Mouse (Mus musculus) limb, embryonic 11.5 days (tissue): ENCODE results near the gene Six3. TPM values are rescaled to one million over a fixed set of nuclear protein-coding genes. Genes with fewer than 3 reads are reported as not detected.
A peak's percentile ranks its signal among the peaks of the same experiment; 100 is the strongest.

Source experiments
- ATAC-seq: fragments of 200-750 bp; cut with Nextera tagmentation; 2 replicates; pipeline ENCODE4 v1.8.0; 2017; ENCODE audit warnings: low read depth; ENCODE audit not compliant: insufficient number of reproducible peaks, low FRiP score, low TSS enrichment
- DNase-seq: peaks from one replicate; pipeline ENCODE4 v3.0.0-alpha.2; 2015; ENCODE audit warnings: low spot score
- H3K27ac ChIP-seq: fragments of 300-500 bp; sonication (generic); replicated peaks from 2 replicates; pipeline ENCODE4 v1.5.1; 2014; ENCODE audit warnings: low read depth, mild to moderate bottlenecking, low read length
- H3K27me3 ChIP-seq: fragments of 300-500 bp; sonication (generic); 2 replicates; pipeline ENCODE4 v1.6.1; 2014; ENCODE audit warnings: mild to moderate bottlenecking, low read length, mixed read lengths; ENCODE audit not compliant: control insufficient read depth, insufficient read depth
- H3K36me3 ChIP-seq: fragments of 300-500 bp; sonication (generic); 2 replicates; pipeline ENCODE4 v1.6.1; 2014; ENCODE audit warnings: mild to moderate bottlenecking, low read length, moderate library complexity, mixed read lengths; ENCODE audit not compliant: control insufficient read depth, insufficient read depth
- H3K4me1 ChIP-seq: fragments of 300-500 bp; sonication (generic); 2 replicates; pipeline ENCODE4 v1.6.1; 2014; ENCODE audit warnings: low read length, mixed read lengths; ENCODE audit not compliant: control insufficient read depth, insufficient read depth
- H3K4me2 ChIP-seq: fragments of 300-500 bp; sonication (generic); 2 replicates; pipeline ENCODE4 v1.6.1; 2014; ENCODE audit warnings: low read depth, mild to moderate bottlenecking, moderate library complexity; ENCODE audit not compliant: severe bottlenecking
- H3K4me3 ChIP-seq: fragments of 300-500 bp; sonication (generic); 2 replicates; pipeline ENCODE4 v1.5.1; 2014; ENCODE audit warnings: low read depth, low read length
- H3K9ac ChIP-seq: fragments of 300-500 bp; sonication (generic); 2 replicates; pipeline ENCODE4 v1.6.1; 2014; ENCODE audit warnings: mild to moderate bottlenecking, low read length
- H3K9me3 ChIP-seq: fragments of 300-500 bp; sonication (generic); 2 replicates; pipeline ENCODE4 v1.6.1; 2016; ENCODE audit warnings: low read length; ENCODE audit not compliant: control insufficient read depth
- WGBS: fragments of 180-500 bp; shearing (Covaris S2); extraction: QIAGEN DNeasy Blood & Tissue Kit; methylation state at CpG from one replicate; pipeline ENCODE4 v1.1.7; 2014; 5-methylcytosine and 5-hydroxymethylcytosine counted together
- polyA plus RNA-seq: library from polyadenylated mRNA; unstranded; fragments of >200 nt; fragmentation: Nextera tagmentation; extraction: Ambion mirVana; gene quantifications from 2 replicates; pipeline ENCODE4 v1.2.1, GENCODE M21; 2014

Six3 gene
- polyA plus RNA-seq, 1 experiment from 2014 or later: not detected

- no peak for DNase-seq
- no peaks in the 10 kb centered on the region for H3K4me1 ChIP-seq
- 20% methylated on average over 8 of the region's 8 CpGs for WGBS
- H3K27me3 ChIP-seq: peaks cover 68% of the 10 kb centered on the region
- H3K9me3 ChIP-seq: no peaks in the 10 kb centered on the region
- no peak overlapping the region for H3K27ac ChIP-seq
- no peak for ATAC-seq
- no peaks in the 10 kb centered on the region for H3K36me3 ChIP-seq
- no peak overlapping the region for H3K4me2 ChIP-seq
- H3K4me3 ChIP-seq: no peak overlapping the region
- H3K9ac ChIP-seq: no peak overlapping the region
Observed at GRCm38 (mm10) chr17:85628811-85629210, 15.4 kb downstream of the Six3 start.

DNA sequence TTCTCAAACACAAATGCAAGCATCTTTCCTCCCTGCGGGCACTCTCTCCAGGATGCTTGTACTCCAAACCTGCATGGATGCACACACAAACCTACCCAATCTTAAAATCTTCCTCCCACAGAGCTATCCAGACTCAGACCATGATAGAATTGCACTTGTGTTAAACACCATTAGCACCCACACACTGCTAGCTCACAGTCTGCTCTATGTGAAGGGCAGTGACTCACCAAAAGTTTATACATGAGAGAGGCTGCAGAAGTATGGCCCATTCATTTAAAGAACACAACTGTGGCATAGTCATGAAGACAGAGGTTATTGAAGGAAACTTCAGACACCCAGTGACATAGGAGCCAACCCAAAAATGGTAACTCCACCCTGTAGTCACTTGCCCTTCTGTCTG lies 16.0 kb downstream of the Six3 start:
- Histone ChIP-seq H3K4me1 (no peaks in the 10 kb centered on the region), H3K9ac (no peak overlapping the region), H3K36me3 (no peaks in the 10 kb centered on the region), H3K4me3 (no peak overlapping the region), H3K27me3 (peaks cover 70% of the 10 kb centered on the region), H3K4me2 (no peak overlapping the region), H3K9me3 (no peaks in the 10 kb centered on the region), H3K27ac (no peak overlapping the region)
- ATAC-seq: no peak
- WGBS: 91% methylated on average over 1 of the region's 1 CpGs
- DNase-seq: no peak

- Histone ChIP-seq H3K27ac (no peak overlapping the region), H3K4me2 (no peak overlapping the region), H3K9me3 (no peaks in the 10 kb centered on the region), H3K36me3 (no peaks in the 10 kb centered on the region), H3K9ac (no peak overlapping the region), H3K27me3 (peaks cover 70% of the 10 kb centered on the region), H3K4me1 (no peaks in the 10 kb centered on the region), H3K4me3 (no peak overlapping the region)
- WGBS: 42% methylated on average over 22 of the region's 22 CpGs
- no peak for ATAC-seq
- no peak for DNase-seq
Observed at GRCm38 (mm10) chr17:85630296-85631050, 17.1 kb downstream of the Six3 start.

DNA sequence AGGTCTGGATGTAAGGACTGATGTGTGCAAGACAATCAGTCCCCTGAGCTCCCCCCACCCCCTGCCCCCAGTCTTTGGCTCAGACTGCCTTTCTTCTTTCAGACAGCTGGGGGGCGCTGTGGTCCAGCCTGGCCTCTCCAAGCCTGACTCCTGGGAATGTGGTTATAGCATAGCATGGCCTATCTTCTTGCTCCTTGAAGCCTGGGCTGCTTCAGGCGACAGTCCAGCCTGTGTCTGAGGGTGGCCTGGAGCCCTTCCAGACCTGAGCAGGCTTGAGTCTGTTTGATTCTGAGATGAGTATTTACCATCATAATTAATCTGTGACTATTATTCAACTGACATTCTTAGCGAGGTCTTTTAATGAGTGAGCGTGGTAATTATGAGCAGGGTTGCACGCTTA lies 17.7 kb downstream of the Six3 start:
- Histone ChIP-seq H3K4me1 (no peaks in the 10 kb centered on the region), H3K4me3 (no peak overlapping the region), H3K27ac (no peak overlapping the region), H3K9ac (no peak overlapping the region), H3K27me3 (peaks cover 66% of the 10 kb centered on the region), H3K4me2 (no peak overlapping the region), H3K9me3 (no peaks in the 10 kb centered on the region), H3K36me3 (no peaks in the 10 kb centered on the region)
- WGBS: 61% methylated on average over 5 of the region's 5 CpGs
- ATAC-seq (no peak), DNase-seq (no peak)

- 1% methylated on average over 13 of the region's 13 CpGs for WGBS
- H3K36me3 ChIP-seq: no peaks in the 10 kb centered on the region
- no peaks in the 10 kb centered on the region for H3K4me1 ChIP-seq
- no peak overlapping the region for H3K4me2 ChIP-seq
- no peak overlapping the region for H3K27ac ChIP-seq
- peak; percentile 94 for DNase-seq
- no peak for ATAC-seq
- H3K9me3 ChIP-seq: no peaks in the 10 kb centered on the region
- H3K27me3 ChIP-seq: peaks cover 46% of the 10 kb centered on the region
- no peak overlapping the region for H3K9ac ChIP-seq
- H3K4me3 ChIP-seq: no peak overlapping the region
Observed at GRCm38 (mm10) chr17:85633619-85634018, 20.2 kb downstream of the Six3 start.

DNA sequence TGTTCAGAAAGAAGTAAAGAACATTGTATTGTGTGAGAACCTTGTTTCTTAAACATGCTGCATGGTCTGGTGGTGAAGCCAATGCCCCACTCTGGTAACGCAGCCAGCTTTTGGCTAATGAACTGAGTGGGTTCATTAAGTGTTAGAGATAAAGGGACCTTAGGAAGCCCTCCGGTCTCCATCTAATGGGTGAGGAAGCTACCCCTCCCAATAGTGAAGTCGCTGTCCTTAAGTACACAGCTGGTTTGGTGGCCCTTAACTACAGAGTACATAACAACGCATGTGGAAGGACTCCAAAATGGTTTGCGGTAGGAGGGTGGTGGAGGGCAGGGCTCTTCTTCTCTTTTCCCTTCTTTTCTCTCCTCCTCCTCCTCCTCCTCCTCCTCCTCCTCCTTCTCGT lies 24.5 kb downstream of the Six3 start:
- no peak overlapping the region for H3K9ac ChIP-seq
- no peak overlapping the region for H3K4me3 ChIP-seq
- no peaks in the 10 kb centered on the region for H3K4me1 ChIP-seq
- DNase-seq: no peak
- no peak for ATAC-seq
- H3K9me3 ChIP-seq: no peaks in the 10 kb centered on the region
- H3K36me3 ChIP-seq: no peaks in the 10 kb centered on the region
- WGBS: 65% methylated on average over 6 of the region's 6 CpGs
- H3K27me3 ChIP-seq: peaks cover 22% of the 10 kb centered on the region; the same call in 1 of the 2 replicates
- no peak overlapping the region for H3K27ac ChIP-seq
- H3K4me2 ChIP-seq: no peak overlapping the region

DNA sequence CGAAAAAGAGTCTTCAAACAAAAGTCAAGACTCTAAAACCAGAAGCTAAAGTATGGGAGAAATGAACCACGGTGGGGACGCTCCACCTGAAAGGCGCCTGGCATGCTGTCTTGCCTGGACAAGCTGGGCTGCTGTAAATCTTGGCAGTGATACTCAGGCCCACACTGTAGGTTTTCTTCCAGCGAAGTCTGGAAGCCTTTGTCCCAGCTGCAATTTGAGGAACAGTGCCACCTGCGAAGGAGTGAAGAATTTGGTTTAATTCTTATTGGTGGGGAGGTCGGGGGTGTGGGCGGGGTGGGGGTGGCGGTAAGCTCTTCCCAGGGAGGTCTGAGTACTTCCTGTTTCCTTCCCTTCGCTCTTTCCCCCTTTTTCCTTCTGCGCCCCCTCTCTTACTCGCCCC lies 31.9 kb downstream of the Six3 start:
- Histone ChIP-seq H3K27me3 (peaks cover 38% of the 10 kb centered on the region), H3K4me1 (no peaks in the 10 kb centered on the region), H3K36me3 (no peaks in the 10 kb centered on the region), H3K9ac (no peak overlapping the region), H3K4me2 (peak overlapping the region; percentile 41), H3K4me3 (peak overlapping the region; percentile 21), H3K9me3 (no peaks in the 10 kb centered on the region), H3K27ac (no peak overlapping the region)
- no peak for DNase-seq
- ATAC-seq: no peak
- 8% methylated on average over 9 of the region's 12 CpGs for WGBS

GRCm38 (mm10) chr17:85645718-85646665 lies 32.6 kb downstream of the Six3 start:
- ATAC-seq: no peak
- H3K4me1 ChIP-seq: no peaks in the 10 kb centered on the region
- peak overlapping the region; percentile 21 for H3K4me3 ChIP-seq
- H3K9me3 ChIP-seq: no peaks in the 10 kb centered on the region
- 0 out of 2 replicates have a peak overlapping the region, but pooled peaks have one; percentile 28 for H3K9ac ChIP-seq
- 1% methylated on average over 36 of the region's 36 CpGs for WGBS
- peak; percentile 76 for DNase-seq
- H3K27me3 ChIP-seq: peaks cover 41% of the 10 kb centered on the region
- no peak overlapping the region for H3K27ac ChIP-seq
- peak overlapping the region; percentile 41 for H3K4me2 ChIP-seq
- H3K36me3 ChIP-seq: no peaks in the 10 kb centered on the region
